Mouse (Mus musculus) embryonic facial prominence, embryonic 14.5 days (tissue): ENCODE measurements around the gene Nfe2. TPM values are rescaled to one million over a fixed set of nuclear protein-coding genes. Genes with fewer than 3 reads are reported as not detected.
A peak's percentile ranks its signal among the peaks of the same experiment; 100 is the strongest.

Experiments
- ATAC-seq: fragments of 200-750 bp; cut with Nextera tagmentation; 2 replicates; pipeline ENCODE4 v1.8.0; 2017; ENCODE audit warnings: low read depth, moderate number of reproducible peaks, moderate TSS enrichment
- DNase-seq: peaks from one replicate; pipeline ENCODE4 v3.0.0-alpha.2; 2015; ENCODE audit warnings: low spot score
- H3K27ac ChIP-seq: fragments of 300-500 bp; sonication (generic); replicated peaks from 2 replicates; pipeline ENCODE4 v1.5.1; 2014; ENCODE audit warnings: low read depth, mild to moderate bottlenecking, low read length, moderate library complexity
- H3K27me3 ChIP-seq: fragments of 300-500 bp; sonication (generic); replicated peaks from 2 replicates; pipeline ENCODE4 v1.6.1; 2014; ENCODE audit warnings: low read length; ENCODE audit not compliant: control insufficient read depth, insufficient read depth
- H3K36me3 ChIP-seq: fragments of 300-500 bp; sonication (generic); 2 replicates; pipeline ENCODE4 v1.6.1; 2014; ENCODE audit warnings: low read length, mixed read lengths; ENCODE audit not compliant: control insufficient read depth, insufficient read depth
- H3K4me1 ChIP-seq: fragments of 300-500 bp; sonication (generic); 2 replicates; pipeline ENCODE4 v1.6.1; 2014; ENCODE audit warnings: antibody characterized with exemption, low read length; ENCODE audit not compliant: control insufficient read depth, insufficient read depth
- H3K4me2 ChIP-seq: fragments of 300-500 bp; sonication (generic); 2 replicates; pipeline ENCODE4 v1.6.1; 2014; ENCODE audit warnings: low read depth, mild to moderate bottlenecking, low read length, moderate library complexity, mixed read lengths
- H3K4me3 ChIP-seq: fragments of 300-500 bp; sonication (generic); 2 replicates; pipeline ENCODE4 v1.5.1; 2014; ENCODE audit warnings: low read depth, mild to moderate bottlenecking, low read length
- H3K9ac ChIP-seq: fragments of 300-500 bp; sonication (generic); 2 replicates; pipeline ENCODE4 v1.6.1; 2014; ENCODE audit warnings: low read depth, mild to moderate bottlenecking, low read length, moderate library complexity, mixed read lengths
- H3K9me3 ChIP-seq: fragments of 300-500 bp; sonication (generic); 2 replicates; pipeline ENCODE4 v1.6.1; 2016; ENCODE audit warnings: low read length; ENCODE audit not compliant: control insufficient read depth
- WGBS: fragments of 180-500 bp; shearing (Covaris S2); extraction: QIAGEN DNeasy Blood & Tissue Kit; methylation state at CpG from one replicate; pipeline ENCODE4 v1.1.7; 2014; 5-methylcytosine and 5-hydroxymethylcytosine counted together
- polyA plus RNA-seq: library from polyadenylated mRNA; unstranded; fragments of >200 nt; fragmentation: Nextera tagmentation; extraction: Ambion mirVana; gene quantifications from 2 replicates; pipeline ENCODE4 v1.2.1, GENCODE M21; 2014

The Nfe2 gene
- polyA plus RNA-seq, 1 experiment from 2014 or later, result 2.5 TPM

GRCm38 (mm10) chr15:103268903-103269302, 10.7 kb upstream of the Nfe2 start:
- Histone ChIP-seq H3K36me3 (no peaks in the 10 kb centered on the region), H3K27me3 (no peaks in the 10 kb centered on the region), H3K4me3 (no peak overlapping the region), H3K27ac (no peak overlapping the region), H3K4me1 (peaks cover 2% of the 10 kb centered on the region), H3K4me2 (no peak overlapping the region), H3K9me3 (no peaks in the 10 kb centered on the region), H3K9ac (no peak overlapping the region)
- ATAC-seq (no peak), DNase-seq (no peak)
- WGBS, result 78% methylated on average over 4 of the region's 4 CpGs

- Histone ChIP-seq H3K36me3 (no peaks in the 10 kb centered on the region), H3K4me3 (no peak overlapping the region), H3K4me1 (0 out of 2 replicates have a peak, but pooled peaks cover 3% of the 10 kb centered on the region), H3K9me3 (no peaks in the 10 kb centered on the region), H3K27me3 (no peaks in the 10 kb centered on the region), H3K27ac (no peak overlapping the region), H3K9ac (no peak overlapping the region), H3K4me2 (no peak overlapping the region)
- WGBS, result 87% methylated on average over 2 of the region's 2 CpGs
- no peak for DNase-seq
- no peak for ATAC-seq
Observed at GRCm38 (mm10) chr15:103264794-103265193, 6.6 kb upstream of the Nfe2 start.

- Histone ChIP-seq H3K36me3 (no peaks in the 10 kb centered on the region), H3K9me3 (no peaks in the 10 kb centered on the region), H3K9ac (no peak overlapping the region), H3K4me3 (no peak overlapping the region), H3K27me3 (no peaks in the 10 kb centered on the region), H3K27ac (no peak overlapping the region), H3K4me2 (no peak overlapping the region), H3K4me1 (peaks cover 15% of the 10 kb centered on the region)
- WGBS, result 37% methylated on average over 1 of the region's 1 CpGs
- ATAC-seq, result no peak
- DNase-seq, result peak; percentile 64
Observed at GRCm38 (mm10) chr15:103259989-103260388, 1.8 kb upstream of the Nfe2 start.

DNA sequence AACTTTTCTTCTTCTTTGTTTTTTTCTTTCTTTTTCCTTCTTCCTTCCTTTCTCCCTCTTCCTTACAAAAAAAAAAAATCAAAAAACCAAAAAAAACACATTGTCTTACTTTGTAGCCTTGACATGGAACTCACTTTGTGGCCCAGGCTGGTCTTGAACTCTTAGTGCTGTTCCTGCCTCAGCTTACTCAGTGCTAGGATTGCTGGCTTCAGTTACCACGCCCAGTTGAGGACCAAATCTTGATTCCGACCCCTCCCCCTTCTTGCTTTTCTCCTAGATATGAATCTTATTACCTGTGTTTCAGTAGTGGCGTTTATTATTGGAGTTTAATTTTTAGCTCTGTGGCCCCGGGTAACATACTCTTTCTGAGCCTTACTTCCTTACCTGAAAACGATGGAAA, 959 bp upstream of the Nfe2 start:
- WGBS, result 87% methylated on average over 5 of the region's 5 CpGs
- Histone ChIP-seq H3K27ac (no peak overlapping the region), H3K4me2 (no peak overlapping the region), H3K27me3 (no peaks in the 10 kb centered on the region), H3K4me3 (no peak overlapping the region), H3K4me1 (peaks cover 21% of the 10 kb centered on the region), H3K36me3 (no peaks in the 10 kb centered on the region), H3K9ac (no peak overlapping the region), H3K9me3 (no peaks in the 10 kb centered on the region)
- ATAC-seq (no peak), DNase-seq (no peak)

DNA sequence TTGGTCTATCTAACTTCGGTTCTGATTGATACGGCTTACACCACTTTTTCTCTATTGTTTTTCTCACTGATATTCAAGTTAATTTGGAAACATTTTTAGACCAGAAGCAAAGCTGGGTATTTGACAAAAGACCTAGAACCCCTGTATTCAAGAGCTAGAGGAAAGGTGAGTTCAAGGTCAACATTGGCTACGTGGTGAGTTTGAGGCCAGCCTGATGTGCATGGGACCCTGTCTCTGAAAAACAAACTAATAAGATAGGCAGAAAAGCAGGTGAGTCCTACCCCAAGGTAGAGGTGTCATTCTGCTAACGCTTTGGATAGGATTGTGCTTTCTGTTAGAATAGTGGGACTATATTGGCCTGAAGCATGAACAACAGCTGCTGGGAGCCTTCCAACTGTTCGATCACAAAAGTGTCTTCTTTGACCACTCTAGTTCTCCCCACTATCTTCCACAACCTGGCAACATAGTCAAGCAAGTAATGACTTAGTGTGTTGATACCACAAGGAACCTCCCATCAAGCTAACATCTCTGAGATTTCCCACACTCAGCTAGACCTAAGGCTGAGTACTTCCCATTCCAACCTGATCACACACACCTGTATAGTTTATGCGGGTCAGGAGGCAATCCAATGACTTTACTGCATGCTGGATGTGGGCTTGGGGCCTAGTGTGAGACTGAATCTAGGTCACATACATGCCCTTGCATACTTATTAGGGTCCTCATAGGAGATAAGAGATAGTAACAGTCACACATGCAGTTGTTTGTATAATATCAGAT, 1.8 kb downstream of the Nfe2 start:
- H3K4me1 ChIP-seq, result peaks cover 21% of the 10 kb centered on the region
- H3K9me3 ChIP-seq, result no peaks in the 10 kb centered on the region
- H3K4me3 ChIP-seq, result no peak overlapping the region
- DNase-seq (no peak), ATAC-seq (no peak)
- no peak overlapping the region for H3K9ac ChIP-seq
- 91% methylated on average over 6 of the region's 6 CpGs for WGBS
- H3K4me2 ChIP-seq, result no peak overlapping the region
- H3K27me3 ChIP-seq, result no peaks in the 10 kb centered on the region
- H3K27ac ChIP-seq, result no peak overlapping the region
- H3K36me3 ChIP-seq, result no peaks in the 10 kb centered on the region

- no peaks in the 10 kb centered on the region for H3K9me3 ChIP-seq
- peak overlapping the region; percentile 25; the same call in 1 of the 2 replicates for H3K27ac ChIP-seq
- ATAC-seq (peak; percentile 67), DNase-seq (peak; percentile 65)
- peak overlapping the region; percentile 68 for H3K9ac ChIP-seq
- H3K4me1 ChIP-seq, result peaks cover 21% of the 10 kb centered on the region
- peak overlapping the region; percentile 93 for H3K4me2 ChIP-seq
- H3K27me3 ChIP-seq, result no peaks in the 10 kb centered on the region
- no peaks in the 10 kb centered on the region for H3K36me3 ChIP-seq
- H3K4me3 ChIP-seq, result peak overlapping the region; percentile 42
- WGBS, result 0% methylated on average over 10 of the region's 25 CpGs
Observed at GRCm38 (mm10) chr15:103255169-103255568, 3.0 kb downstream of the Nfe2 start.

DNA sequence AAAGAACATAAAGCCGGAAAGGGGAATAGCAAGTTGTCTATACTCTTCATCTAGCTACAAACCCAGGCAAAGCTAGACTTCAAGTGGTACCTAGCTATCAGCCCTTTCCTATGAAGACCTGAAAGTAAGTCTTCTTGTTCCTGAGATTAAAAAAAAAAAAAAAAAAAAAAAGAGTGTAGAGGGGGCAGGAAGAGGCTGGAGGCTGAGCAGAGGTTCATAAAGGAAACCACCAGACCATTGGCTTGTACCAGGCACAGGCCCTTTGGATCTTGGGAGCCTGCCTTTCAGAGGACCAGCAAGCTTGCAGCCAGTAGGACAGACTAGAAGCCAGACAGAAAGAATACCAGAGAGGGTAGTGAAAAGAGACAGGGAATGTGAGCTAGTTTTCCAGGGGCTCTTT, 4.9 kb downstream of the Nfe2 start:
- no peaks in the 10 kb centered on the region for H3K9me3 ChIP-seq
- H3K4me2 ChIP-seq, result no peak overlapping the region
- H3K4me1 ChIP-seq, result peaks cover 15% of the 10 kb centered on the region
- ATAC-seq (no peak), DNase-seq (no peak)
- no peak overlapping the region for H3K9ac ChIP-seq
- no peak overlapping the region for H3K27ac ChIP-seq
- no peak overlapping the region for H3K4me3 ChIP-seq
- WGBS, result 97% methylated on average over 1 of the region's 1 CpGs
- H3K27me3 ChIP-seq, result no peaks in the 10 kb centered on the region
- peaks cover 9% of the 10 kb centered on the region for H3K36me3 ChIP-seq

DNA sequence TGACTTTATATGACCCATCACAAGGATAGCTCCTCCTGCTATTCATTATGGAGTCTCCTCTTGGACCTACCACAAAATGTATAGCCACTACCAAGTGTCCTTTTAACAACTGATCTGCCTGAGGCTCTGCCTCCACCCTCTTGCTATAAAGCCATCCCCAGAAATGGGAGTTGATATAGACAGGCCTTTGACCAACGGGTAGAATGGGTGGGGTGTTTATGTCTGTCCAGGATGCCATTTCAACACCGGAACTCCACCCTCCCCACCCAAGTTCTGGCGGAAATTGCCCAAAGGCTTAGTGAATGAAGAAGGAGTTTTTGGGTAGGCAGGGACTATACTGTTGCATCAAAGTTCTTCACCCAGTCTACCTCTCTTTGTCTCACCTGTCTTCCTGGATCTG, 5.5 kb downstream of the Nfe2 start:
- H3K27me3 ChIP-seq, result no peaks in the 10 kb centered on the region
- peaks cover 12% of the 10 kb centered on the region for H3K4me1 ChIP-seq
- H3K36me3 ChIP-seq, result peaks cover 16% of the 10 kb centered on the region
- no peak overlapping the region for H3K4me2 ChIP-seq
- WGBS, result 84% methylated on average over 3 of the region's 3 CpGs
- H3K9me3 ChIP-seq, result no peaks in the 10 kb centered on the region
- H3K4me3 ChIP-seq, result no peak overlapping the region
- H3K9ac ChIP-seq, result no peak overlapping the region
- no peak for ATAC-seq
- no peak for DNase-seq
- no peak overlapping the region for H3K27ac ChIP-seq

DNA sequence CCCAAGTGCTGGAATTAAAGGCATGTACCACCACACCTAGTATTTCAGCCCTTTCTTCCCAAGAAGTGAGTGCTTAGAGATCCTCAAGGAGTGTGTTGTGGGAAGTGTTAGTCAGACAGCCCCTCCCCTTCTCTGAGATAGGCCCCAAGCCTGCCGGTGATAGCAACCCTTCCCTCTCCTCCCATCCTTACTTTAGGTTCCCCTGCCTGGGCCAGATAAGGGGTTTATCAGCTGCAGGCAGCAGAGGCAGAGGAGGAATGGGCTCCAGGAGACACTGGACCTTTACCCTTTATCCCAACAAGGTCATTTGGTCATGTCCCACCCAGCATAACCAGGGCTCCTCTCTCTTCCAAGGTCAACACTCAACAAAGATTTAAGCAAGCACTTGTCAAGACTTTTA, 6.6 kb downstream of the Nfe2 start:
- Histone ChIP-seq H3K27me3 (no peaks in the 10 kb centered on the region), H3K36me3 (peaks cover 26% of the 10 kb centered on the region), H3K9ac (no peak overlapping the region), H3K27ac (no peak overlapping the region), H3K9me3 (no peaks in the 10 kb centered on the region), H3K4me2 (no peak overlapping the region), H3K4me1 (peaks cover 12% of the 10 kb centered on the region), H3K4me3 (no peak overlapping the region)
- ATAC-seq (no peak), DNase-seq (no peak)
- 68% methylated on average over 1 of the region's 1 CpGs for WGBS
